Mouse (Mus musculus) liver, embryonic 14.5 days (tissue): ENCODE measurements at regions not wholly inside any gene's neighbourhood (a gene's known extent, or its start where the extent isn't known, plus 50 kb on each side); places are given as distances from the start of the nearest gene placed in this dataset.

Experiments
- CTCF ChIP-seq: IDR thresholded peaks from 2 replicates; pipeline ENCODE4 v1.5.1; 2016; ENCODE audit warnings: antibody characterized with exemption, low read depth, control low read depth
- EP300 ChIP-seq: IDR thresholded peaks from 2 replicates; pipeline ENCODE4 v1.6.1; 2016; ENCODE audit warnings: antibody characterized with exemption, low read depth

GRCm38 (mm10) chr8:103919324-103919723 lies 182.1 kb upstream of the Cdh5 start:
- no peak for TF ChIP-seq CTCF
- no peak for TF ChIP-seq EP300
